Comparison of ENCODE assay signal across 8 mouse cellular contexts in the genomic region with DNA sequence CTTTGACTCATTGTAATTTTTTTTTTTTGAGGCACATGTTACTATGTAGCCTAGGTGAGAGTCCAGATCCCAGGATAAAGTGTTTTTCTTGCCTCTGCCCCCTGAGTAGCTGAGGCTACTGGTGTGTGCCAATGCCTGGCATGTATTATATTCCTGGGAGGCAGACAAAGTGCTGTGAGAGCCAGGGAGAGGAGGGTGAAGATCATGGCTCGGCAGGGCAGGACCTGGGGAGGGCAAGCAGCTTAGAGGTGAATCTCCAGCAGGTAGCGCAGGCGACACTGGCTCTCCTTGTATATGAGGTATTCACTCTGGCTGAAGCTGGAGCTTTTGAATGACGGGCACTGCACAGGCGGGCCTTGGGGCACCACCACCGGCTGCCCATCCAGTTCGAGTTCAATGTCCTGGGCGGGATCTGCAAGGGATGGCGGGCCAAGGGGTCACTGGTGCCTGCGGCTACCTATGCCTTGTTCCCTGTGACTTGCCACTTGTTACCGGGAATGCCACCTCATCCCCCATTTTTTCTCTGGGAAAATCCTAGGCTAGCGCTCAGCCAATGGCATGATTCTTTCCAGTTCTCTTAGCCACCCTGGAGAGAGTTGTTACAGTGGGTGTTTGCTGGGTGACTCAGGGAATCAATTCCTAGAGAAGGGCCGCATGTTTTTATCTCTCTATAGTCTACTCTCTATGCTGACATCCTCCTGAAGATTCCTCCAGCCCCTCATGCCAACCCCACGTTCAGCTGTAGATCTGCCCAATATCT. TPM values are rescaled to one million over a fixed set of nuclear protein-coding genes. Genes with fewer than 3 reads are reported as not detected.
DNase-seq lines count a peak whose midpoint lies in the region; ATAC-seq and TF ChIP-seq lines count a peak whose summit lies in the region.

No protein-coding gene starts in this region.

- H3K9ac ChIP-seq in lung, embryonic 15.5 days, result no peak overlapping the region; the same call in 1 of the 2 replicates
- H3K9ac ChIP-seq in neural tube, embryonic 13.5 days, result 0 out of 2 replicates have a peak overlapping the region, but pooled peaks have one; percentile 17

- no peak for TF ChIP-seq CTCF in gastrocnemius, adult 2 months (IDR thresholded peaks at IDR 0.05)

- peak overlapping the region; percentile 40 for H3K4me2 ChIP-seq in lung, embryonic 15.5 days
- no peak overlapping the region for H3K4me2 ChIP-seq in neural tube, embryonic 13.5 days

- H3K4me1 ChIP-seq in lung, embryonic 15.5 days, result peaks cover 40% of the 10 kb centered on the region
- peaks cover 22% of the 10 kb centered on the region for H3K4me1 ChIP-seq in neural tube, embryonic 13.5 days (replicated peaks)

- H3K27me3 ChIP-seq in lung, embryonic 15.5 days, result no peaks in the 10 kb centered on the region
- H3K27me3 ChIP-seq in neural tube, embryonic 13.5 days, result no peaks in the 10 kb centered on the region

- peak overlapping the region; percentile 51 for H3K4me3 ChIP-seq in gastrocnemius, adult 2 months
- H3K4me3 ChIP-seq in lung, embryonic 15.5 days, result no peak overlapping the region
- H3K4me3 ChIP-seq in neural tube, embryonic 13.5 days, result no peak overlapping the region

- no peaks in the 10 kb centered on the region for H3K36me3 ChIP-seq in lung, embryonic 15.5 days
- H3K36me3 ChIP-seq in neural tube, embryonic 13.5 days, result no peaks in the 10 kb centered on the region

- 71% methylated on average over 13 of the region's 14 CpGs for WGBS in lung, embryonic 15.5 days
- WGBS in neural tube, embryonic 13.5 days, result 72% methylated on average over 14 of the region's 14 CpGs

- intact Hi-C loops in gastrocnemius, adult 2 months (cut with DNase I), result no loop called here

- DNase-seq in gastrocnemius, adult 2 months, result peak; percentile 27
- no peak for DNase-seq in gastrocnemius, adult 18-20 months (ENCODE audit: low spot score)
- DNase-seq in lung, adult 18-20 months, result no peak
- peak; percentile 10 for DNase-seq in gastrocnemius, postnatal 25 days

- H3K27ac ChIP-seq in gastrocnemius, adult 2 months, result peak overlapping the region; percentile 96
- no peak overlapping the region for H3K27ac ChIP-seq in lung, embryonic 15.5 days
- H3K27ac ChIP-seq in neural tube, embryonic 13.5 days (replicated peaks), result no peak overlapping the region

- H3K9me3 ChIP-seq in lung, embryonic 15.5 days, result no peaks in the 10 kb centered on the region
- no peaks in the 10 kb centered on the region for H3K9me3 ChIP-seq in neural tube, embryonic 13.5 days

- ATAC-seq in lung, embryonic 15.5 days (ENCODE audit: borderline replicate concordance, extremely low read depth, low FRiP score, low TSS enrichment), result no peak
- no peak for ATAC-seq in neural tube, embryonic 13.5 days (ENCODE audit: low read depth)
- ATAC-seq in erythroid progenitor cell, adult 5-6 weeks (replicated peaks; ENCODE audit: low FRiP score, poor library complexity, severe bottlenecking), result no peak
- ATAC-seq in megakaryocyte-erythroid progenitor cell, adult 5-6 weeks (replicated peaks; ENCODE audit: low FRiP score, low TSS enrichment, poor library complexity, severe bottlenecking), result no peak

RNA-seq across cellular contexts. Expression of gene Rrp9, which starts 4.6 kb away (rescaled TPM):
- 10 to 100 TPM; 23.9 to 24.7 TPM for total RNA-seq in gastrocnemius, adult 2 months (2021)
- total RNA-seq in gastrocnemius, adult 18-20 months (2021), result 10 to 100 TPM; 19.8 to 21.7 TPM
- 48.7 and 50.7 TPM in 2 replicates for polyA plus RNA-seq in lung, embryonic 15.5 days (2015; fragmentation: Nextera tagmentation; extraction: Ambion mirVana)
- 10 to 100 TPM; 17.1 to 18.7 TPM for total RNA-seq in gastrocnemius, postnatal 25 days (2021)
- 42.3 and 43.7 TPM in 2 replicates for polyA plus RNA-seq in neural tube, embryonic 13.5 days (2015; fragmentation: Nextera tagmentation; extraction: Ambion mirVana)
- not detected in 2 replicates for total RNA-seq in erythroid progenitor cell, adult 5-6 weeks (2015; ENCODE audit: low replicate concordance)
- 1.3 and 3.9 TPM in 2 replicates for total RNA-seq in erythroid progenitor cell, adult 5-6 weeks (2017; ENCODE audit: low replicate concordance)
- 57.3 and 80.8 TPM in 2 replicates for total RNA-seq in megakaryocyte-erythroid progenitor cell, adult 5-6 weeks (2014; fragmentation: Nextera tagmentation)
- 80.0 and 82.4 TPM in 2 replicates for total RNA-seq in megakaryocyte-erythroid progenitor cell, adult 5-6 weeks (2017)

RNA-seq across cellular contexts. Expression of gene Gpr62, which starts 5.4 kb away (rescaled TPM):
- under 1 TPM in 1 of 2 experiments, not detected in 1; 0.15 TPM for total RNA-seq in gastrocnemius, adult 2 months (2021)
- total RNA-seq in gastrocnemius, adult 18-20 months (2021), result under 1 TPM; 0.14 to 0.21 TPM
- polyA plus RNA-seq in lung, embryonic 15.5 days (2015; fragmentation: Nextera tagmentation; extraction: Ambion mirVana), result 0.07 and 0.20 TPM in 2 replicates
- total RNA-seq in gastrocnemius, postnatal 25 days (2021), result under 1 TPM in 1 of 2 experiments, not detected in 1; 0.18 TPM
- polyA plus RNA-seq in neural tube, embryonic 13.5 days (2015; fragmentation: Nextera tagmentation; extraction: Ambion mirVana), result 0.73 and 0.92 TPM in 2 replicates
- not detected in 2 replicates for total RNA-seq in erythroid progenitor cell, adult 5-6 weeks (2015; ENCODE audit: low replicate concordance)
- not detected in 2 replicates for total RNA-seq in erythroid progenitor cell, adult 5-6 weeks (2017; ENCODE audit: low replicate concordance)
- not detected in 2 replicates for total RNA-seq in megakaryocyte-erythroid progenitor cell, adult 5-6 weeks (2014; fragmentation: Nextera tagmentation)
- not detected in 2 replicates for total RNA-seq in megakaryocyte-erythroid progenitor cell, adult 5-6 weeks (2017)

RNA-seq across cellular contexts. Expression of gene Parp3, which starts 5.6 kb away (rescaled TPM):
- total RNA-seq in gastrocnemius, adult 2 months (2021), result 10 to 100 TPM; 60.4 to 75.3 TPM
- 10 to 100 TPM; 68.1 to 69.4 TPM for total RNA-seq in gastrocnemius, adult 18-20 months (2021)
- polyA plus RNA-seq in lung, embryonic 15.5 days (2015; fragmentation: Nextera tagmentation; extraction: Ambion mirVana), result 3.2 and 3.5 TPM in 2 replicates
- total RNA-seq in gastrocnemius, postnatal 25 days (2021), result 10 to 100 TPM; 54.3 to 90.0 TPM
- 1.3 TPM in 2 replicates for polyA plus RNA-seq in neural tube, embryonic 13.5 days (2015; fragmentation: Nextera tagmentation; extraction: Ambion mirVana)
- 3.2 and 4.2 TPM in 2 replicates for total RNA-seq in erythroid progenitor cell, adult 5-6 weeks (2015; ENCODE audit: low replicate concordance)
- 2.3 and 3.3 TPM in 2 replicates for total RNA-seq in erythroid progenitor cell, adult 5-6 weeks (2017; ENCODE audit: low replicate concordance)
- 2.2 and 2.5 TPM in 2 replicates for total RNA-seq in megakaryocyte-erythroid progenitor cell, adult 5-6 weeks (2014; fragmentation: Nextera tagmentation)
- 2.0 and 4.2 TPM in 2 replicates for total RNA-seq in megakaryocyte-erythroid progenitor cell, adult 5-6 weeks (2017)

RNA-seq across cellular contexts. Expression of gene Pcbp4, which starts 18.1 kb away (rescaled TPM):
- total RNA-seq in gastrocnemius, adult 2 months (2021), result 10 to 100 TPM; 63.8 to 69.0 TPM
- total RNA-seq in gastrocnemius, adult 18-20 months (2021), result 10 to 100 TPM; 54.7 to 69.6 TPM
- 80.6 and 87.8 TPM in 2 replicates for polyA plus RNA-seq in lung, embryonic 15.5 days (2015; fragmentation: Nextera tagmentation; extraction: Ambion mirVana)
- total RNA-seq in gastrocnemius, postnatal 25 days (2021), result 10 to 100 TPM; 54.6 to 59.7 TPM
- polyA plus RNA-seq in neural tube, embryonic 13.5 days (2015; fragmentation: Nextera tagmentation; extraction: Ambion mirVana), result 257 and 262 TPM in 2 replicates
- total RNA-seq in erythroid progenitor cell, adult 5-6 weeks (2015; ENCODE audit: low replicate concordance), result 9.2 TPM in 1 of 2 replicates, not detected in the other
- not detected in 2 replicates for total RNA-seq in erythroid progenitor cell, adult 5-6 weeks (2017; ENCODE audit: low replicate concordance)
- total RNA-seq in megakaryocyte-erythroid progenitor cell, adult 5-6 weeks (2014; fragmentation: Nextera tagmentation), result 0.40 and 6.6 TPM in 2 replicates
- total RNA-seq in megakaryocyte-erythroid progenitor cell, adult 5-6 weeks (2017), result 0.30 and 0.89 TPM in 2 replicates

RNA-seq across cellular contexts. Expression of gene Abhd14a, which starts 23.7 kb away (rescaled TPM):
- 10 to 100 TPM; 15.9 to 19.8 TPM for total RNA-seq in gastrocnemius, adult 2 months (2021)
- total RNA-seq in gastrocnemius, adult 18-20 months (2021), result 10 to 100 TPM; 16.9 to 17.0 TPM
- polyA plus RNA-seq in lung, embryonic 15.5 days (2015; fragmentation: Nextera tagmentation; extraction: Ambion mirVana), result 52.5 and 53.2 TPM in 2 replicates
- 10 to 100 TPM; 14.7 to 18.3 TPM for total RNA-seq in gastrocnemius, postnatal 25 days (2021)
- 49.7 and 57.4 TPM in 2 replicates for polyA plus RNA-seq in neural tube, embryonic 13.5 days (2015; fragmentation: Nextera tagmentation; extraction: Ambion mirVana)
- 3.2 and 3.4 TPM in 2 replicates for total RNA-seq in erythroid progenitor cell, adult 5-6 weeks (2015; ENCODE audit: low replicate concordance)
- total RNA-seq in erythroid progenitor cell, adult 5-6 weeks (2017; ENCODE audit: low replicate concordance), result 0.77 and 2.0 TPM in 2 replicates
- 40.5 and 56.0 TPM in 2 replicates for total RNA-seq in megakaryocyte-erythroid progenitor cell, adult 5-6 weeks (2014; fragmentation: Nextera tagmentation)
- 18.6 and 31.0 TPM in 2 replicates for total RNA-seq in megakaryocyte-erythroid progenitor cell, adult 5-6 weeks (2017)

Comparison
In these comparisons a context has a peak if more than half of its experiments do, and no peak if none do; other contexts are left out.
1. DNase-seq: peak in gastrocnemius, adult 2 months (single experiment) and gastrocnemius, postnatal 25 days (single experiment); none in gastrocnemius, adult 18-20 months (single experiment) and lung, adult 18-20 months (0 of 2).
2. RNA of gene Parp3, which starts 5.6 kb away (total RNA-seq): 54.3 to 90.0 TPM in gastrocnemius, postnatal 25 days, 60.4 to 75.3 TPM in gastrocnemius, adult 2 months and 68.1 to 69.4 TPM in gastrocnemius, adult 18-20 months; 2.3 to 4.2 TPM in erythroid progenitor cell, adult 5-6 weeks and 2.0 to 4.2 TPM in megakaryocyte-erythroid progenitor cell, adult 5-6 weeks; every median in the first group is over 10 times any median in the second.